Mouse (Mus musculus): ENCODE results near the gene Dleu7.

- TF ChIP-seq POLR2A (IDR thresholded peaks at IDR 0.05; ENCODE audit: borderline replicate concordance, insufficient read depth, low read length) (no peak), CTCF (IDR thresholded peaks at IDR 0.05; ENCODE audit: borderline replicate concordance, insufficient read depth, low read depth, low read length) (peak; percentile 74)
These were observed 40.8 kb downstream of the Dleu7 start for GRCm38 (mm10) chr14:62251999-62252398.
